Mouse (Mus musculus): ENCODE measurements around the gene Mmd.

Mmd gene

GRCm38 (mm10) chr11:90249025-90249650 is at the start of gene Mmd:
Gene Mmd (plus strand): TSS chr11:90249456.
- DNase-seq (ENCODE audit: low read depth, low spot score), result peak; percentile 96

DNA sequence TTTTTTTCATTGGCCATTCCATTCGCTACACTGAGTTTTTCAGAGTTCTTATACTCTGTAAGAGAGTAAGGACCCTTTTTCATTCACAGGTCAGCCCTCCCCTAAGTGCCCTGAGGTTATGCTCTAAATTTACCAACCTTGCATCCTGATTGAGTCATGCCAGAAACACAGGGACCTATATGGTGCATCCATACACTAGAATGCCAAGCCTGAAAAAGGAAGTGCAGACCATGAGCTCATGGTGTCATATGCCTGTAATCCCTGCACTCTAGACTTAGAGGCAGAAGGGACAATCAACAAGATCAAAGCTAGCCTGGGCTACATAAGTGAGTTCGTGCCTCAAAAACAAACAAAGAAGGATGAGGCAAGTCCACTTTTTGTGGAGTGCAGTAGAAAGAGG is 48.4 kb upstream of the Mmd start:
- no peak for DNase-seq (ENCODE audit: low read depth, low spot score)

DNA sequence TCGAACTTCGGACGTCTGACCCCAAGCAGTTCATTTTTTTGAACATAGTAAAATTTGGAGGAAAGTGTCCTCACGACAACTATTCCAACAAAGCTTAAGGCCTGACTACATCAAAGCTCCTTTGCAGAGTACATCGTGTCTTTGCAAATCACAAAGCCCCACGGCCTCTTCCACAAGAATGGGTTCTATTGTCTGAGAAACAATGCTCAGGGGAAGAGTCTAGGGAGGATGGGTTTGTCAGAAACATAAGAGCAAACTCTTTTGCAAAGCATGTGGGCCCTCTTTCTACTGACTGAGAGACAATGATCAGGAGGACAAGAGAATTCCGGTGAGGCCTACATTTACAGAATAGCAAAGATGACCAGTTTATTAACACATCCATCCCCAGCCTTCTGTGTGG is 35.0 kb upstream of the Mmd start:
- no peak for DNase-seq (ENCODE audit: low read depth, low spot score)

- DNase-seq (ENCODE audit: low read depth, low spot score), result no peak
Observed at GRCm38 (mm10) chr11:90220022-90220645, 29.1 kb upstream of the Mmd start.

DNA sequence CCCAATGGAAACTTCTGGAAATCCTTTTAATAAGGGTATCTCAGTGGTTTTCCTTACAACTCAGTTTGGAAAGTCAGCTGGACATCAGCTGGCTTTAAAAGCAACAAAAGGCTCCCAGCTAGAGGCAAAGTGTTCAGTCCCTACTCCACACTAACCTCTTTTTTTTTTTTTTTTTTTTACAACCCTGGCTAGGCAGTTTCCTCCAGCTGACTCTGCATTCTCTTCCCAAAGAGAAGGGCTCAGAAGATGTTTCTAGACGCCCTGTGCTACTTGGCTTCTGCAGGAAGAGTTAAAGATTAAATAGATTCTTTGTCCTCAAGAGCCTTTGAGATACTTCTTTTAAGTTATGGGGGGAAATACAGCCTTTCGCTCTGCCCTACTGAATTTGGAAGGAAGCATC is 28.5 kb upstream of the Mmd start:
- DNase-seq (ENCODE audit: low read depth, low spot score), result no peak

DNA sequence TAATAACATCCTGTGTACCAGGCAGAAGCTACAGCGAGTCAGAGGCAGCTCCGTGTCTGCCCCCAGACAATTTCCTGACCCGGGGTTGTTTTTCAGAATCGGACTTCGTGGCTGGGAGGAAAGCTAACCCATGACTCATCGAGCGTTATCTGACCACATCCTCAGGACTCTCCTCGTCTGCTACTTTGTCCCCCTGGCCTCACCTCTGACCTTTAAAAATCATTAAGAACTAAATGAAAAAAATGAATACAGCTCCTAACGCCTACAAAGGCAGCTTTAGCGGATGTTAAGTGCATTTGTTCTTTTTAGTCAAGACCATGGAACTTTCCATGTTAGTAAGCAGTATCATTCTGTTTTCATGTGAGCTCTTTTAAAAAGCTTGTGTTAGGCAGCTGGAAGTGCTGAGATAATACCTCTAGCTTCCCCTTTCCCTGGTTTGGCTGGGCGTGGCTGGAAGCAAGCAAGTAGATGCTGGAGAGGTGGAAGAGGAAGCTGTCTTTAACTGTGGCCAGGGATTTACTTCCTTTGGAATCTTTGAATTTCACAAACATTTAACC is 24.3 kb upstream of the Mmd start:
- no peak for DNase-seq (ENCODE audit: low read depth, low spot score)

DNA sequence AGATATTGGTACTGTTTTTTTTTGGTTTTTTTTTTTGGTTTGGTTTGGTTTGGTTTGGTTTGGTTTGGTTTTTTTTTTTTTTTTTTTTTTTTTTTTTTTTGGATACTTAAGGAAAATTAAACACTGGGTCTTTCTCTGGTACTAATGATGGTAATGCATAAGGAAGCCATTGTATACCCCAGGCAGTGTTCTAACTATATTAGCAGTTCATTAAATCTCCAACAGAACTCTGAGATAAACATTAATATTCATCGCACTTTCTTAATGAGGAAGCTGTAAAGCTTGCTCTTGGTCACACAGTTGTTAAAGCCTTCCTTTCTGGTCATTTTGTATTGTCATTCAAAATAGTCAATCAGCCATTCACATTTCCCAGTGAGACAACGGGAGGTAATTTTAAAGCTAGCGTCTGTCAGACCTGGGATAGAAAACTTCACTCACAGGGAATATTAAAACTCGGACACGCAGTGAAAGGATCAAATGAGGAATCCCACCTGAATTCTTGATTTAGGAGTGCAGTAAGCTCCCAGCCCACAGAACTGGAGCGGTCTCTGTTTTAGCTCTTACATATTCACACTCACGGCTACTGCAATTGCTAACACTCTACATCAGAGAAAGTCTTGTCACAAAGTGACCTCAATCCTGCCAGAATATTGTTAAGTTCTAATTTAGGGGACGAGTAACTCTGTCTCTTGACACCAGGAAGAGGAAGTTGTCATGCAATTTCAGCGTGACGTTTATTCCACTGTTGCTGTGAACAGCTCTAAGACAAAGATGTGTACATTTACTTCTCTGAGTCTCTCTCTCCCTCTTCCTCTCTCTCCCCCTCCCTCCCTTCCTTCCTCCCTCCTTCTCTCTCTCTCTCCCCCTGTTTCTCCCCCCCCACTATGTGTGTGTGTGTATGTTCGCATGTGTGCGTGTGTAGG is 22.0 kb upstream of the Mmd start:
- DNase-seq (ENCODE audit: low read depth, low spot score), result no peak

- DNase-seq (ENCODE audit: low read depth, low spot score), result no peak
Observed at GRCm38 (mm10) chr11:90228251-90228949, 20.9 kb upstream of the Mmd start.

- DNase-seq (ENCODE audit: low read depth, low spot score), result no peak
Observed at GRCm38 (mm10) chr11:90229800-90230199, 19.5 kb upstream of the Mmd start.

- DNase-seq (ENCODE audit: low read depth, low spot score), result no peak
Observed at GRCm38 (mm10) chr11:90230671-90231070, 18.6 kb upstream of the Mmd start.

DNA sequence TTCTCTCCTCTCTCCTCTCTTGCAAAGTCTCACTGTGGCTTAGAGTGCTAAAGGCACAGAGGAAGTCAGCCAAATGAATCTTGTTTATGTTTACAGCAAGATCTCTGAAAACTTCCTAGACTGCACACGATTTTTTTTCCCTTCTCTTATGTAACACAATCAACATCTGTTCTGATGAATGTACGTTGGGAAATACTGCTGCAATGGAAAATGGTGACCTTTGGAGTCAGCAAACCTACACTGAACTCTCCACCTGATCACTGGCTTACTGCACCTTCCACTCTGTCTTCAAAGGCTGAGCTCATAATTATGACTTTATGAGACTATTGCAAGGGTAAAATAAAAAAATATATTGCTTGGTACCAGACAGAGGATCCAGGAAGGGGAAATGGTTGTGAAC is 17.6 kb upstream of the Mmd start:
- DNase-seq (ENCODE audit: low read depth, low spot score), result no peak

- no peak for DNase-seq (ENCODE audit: low read depth, low spot score)
Observed at GRCm38 (mm10) chr11:90232685-90233084, 16.6 kb upstream of the Mmd start.

- no peak for DNase-seq (ENCODE audit: low read depth, low spot score)
Observed at GRCm38 (mm10) chr11:90235221-90235620, 14.0 kb upstream of the Mmd start.

DNA sequence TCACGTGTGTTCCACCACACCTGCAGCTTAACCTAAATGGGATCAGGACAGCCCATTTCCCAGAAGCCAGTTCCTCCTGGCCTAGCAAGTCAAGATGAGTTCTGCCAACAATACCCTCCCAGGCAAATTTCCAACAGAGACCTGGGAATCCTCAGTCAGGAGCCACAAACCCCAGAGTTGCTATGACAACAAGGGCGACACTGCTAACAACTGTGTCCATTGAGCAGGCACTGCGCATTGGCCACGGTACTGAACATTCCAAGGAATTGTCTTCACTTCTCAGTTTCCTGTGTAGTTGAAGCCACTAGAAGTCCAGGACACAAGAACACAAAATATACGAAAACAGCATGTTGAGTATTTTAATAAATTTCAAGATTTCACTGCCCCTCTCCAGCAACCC is 11.6 kb upstream of the Mmd start:
- DNase-seq (ENCODE audit: low read depth, low spot score), result no peak

DNA sequence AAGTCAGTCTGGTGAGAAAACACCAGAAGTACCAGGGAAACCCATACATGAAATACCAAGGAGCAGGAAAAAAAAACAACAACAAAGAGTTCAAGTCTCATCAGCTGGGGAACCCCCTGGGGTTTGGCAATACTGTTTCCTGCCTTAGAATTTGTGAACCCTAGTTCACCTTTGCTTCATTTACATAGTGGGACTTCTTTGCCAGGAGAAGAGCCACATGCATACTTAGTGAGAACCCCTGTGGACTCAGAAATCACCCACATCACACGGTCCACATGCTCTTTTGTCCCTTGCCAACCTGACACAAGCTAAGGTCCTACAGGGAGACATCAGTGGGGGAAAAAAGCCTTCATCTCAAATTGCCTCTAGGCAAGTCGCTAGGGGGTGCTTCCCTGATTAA is 10.6 kb upstream of the Mmd start:
- DNase-seq (ENCODE audit: low read depth, low spot score), result no peak

DNA sequence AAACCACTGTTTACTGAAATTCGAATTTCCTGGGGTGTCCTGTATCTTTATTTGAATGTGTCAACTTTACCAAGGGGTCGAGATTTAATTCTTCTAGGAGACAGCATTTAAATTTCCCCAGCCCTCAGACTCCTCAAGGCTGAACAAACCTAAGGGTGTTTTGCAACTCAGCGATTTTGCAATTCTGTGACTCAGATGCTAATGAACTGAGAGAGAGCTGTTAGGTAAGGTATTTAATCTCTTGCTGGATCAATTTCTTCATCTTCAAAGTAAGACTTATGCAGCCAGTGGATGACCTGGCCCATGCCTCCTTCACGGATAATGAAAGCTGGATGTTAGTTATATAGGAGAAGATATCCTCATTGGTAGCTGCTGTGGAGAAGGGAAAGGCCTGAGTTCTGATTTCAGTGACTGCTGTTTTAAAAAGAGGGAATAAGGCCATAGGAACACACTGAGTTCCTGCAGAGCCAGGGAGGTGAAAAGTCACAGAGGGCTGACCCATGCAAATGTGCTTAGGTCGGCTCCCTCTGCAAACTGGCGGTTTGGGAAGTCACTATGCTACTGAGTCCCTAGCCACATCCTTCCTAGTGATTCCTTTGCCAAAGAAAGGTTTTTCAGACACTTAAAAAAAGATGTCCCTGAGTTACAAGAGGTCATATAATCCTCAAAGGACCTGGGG is 8.5 kb upstream of the Mmd start:
- DNase-seq (ENCODE audit: low read depth, low spot score), result no peak

DNA sequence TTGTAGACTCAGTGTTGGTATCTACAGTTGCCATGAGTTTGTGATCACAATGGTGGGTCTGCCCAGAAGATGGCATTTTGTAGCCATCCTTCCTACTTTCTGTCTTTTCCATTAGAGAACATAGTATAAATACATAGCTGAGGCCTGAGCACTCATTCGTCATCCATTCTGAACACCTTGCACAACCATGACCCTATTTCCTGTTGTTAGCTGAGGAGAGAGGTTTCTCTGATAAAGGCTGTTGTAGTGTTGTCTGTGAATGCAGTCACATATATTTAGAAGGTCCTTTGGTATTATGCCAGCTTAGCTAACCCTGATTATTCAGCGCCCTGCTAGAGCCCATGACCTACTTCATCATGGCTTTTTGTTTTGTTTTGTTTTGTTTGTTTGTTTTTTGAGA is 7.4 kb upstream of the Mmd start:
- DNase-seq (ENCODE audit: low read depth, low spot score), result no peak

DNA sequence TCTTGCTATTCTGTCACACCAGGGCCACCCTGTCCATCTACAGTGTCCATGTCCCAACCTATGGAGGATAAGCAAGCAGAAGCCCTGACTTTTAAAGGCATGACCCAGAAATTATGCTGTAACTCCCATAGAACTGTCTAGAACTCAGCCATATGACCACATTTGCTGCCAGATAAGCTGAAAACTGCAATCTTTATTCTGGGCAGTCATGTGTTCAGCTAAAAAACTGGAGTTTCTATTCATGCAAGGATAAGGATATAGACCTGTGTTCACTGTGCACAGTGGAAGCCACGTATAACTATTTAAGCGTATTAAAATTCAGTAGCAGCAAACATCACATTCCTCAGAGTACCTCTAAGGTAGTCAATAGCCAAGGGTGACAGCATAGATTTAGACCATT is 6.0 kb upstream of the Mmd start:
- DNase-seq (ENCODE audit: low read depth, low spot score), result no peak

DNA sequence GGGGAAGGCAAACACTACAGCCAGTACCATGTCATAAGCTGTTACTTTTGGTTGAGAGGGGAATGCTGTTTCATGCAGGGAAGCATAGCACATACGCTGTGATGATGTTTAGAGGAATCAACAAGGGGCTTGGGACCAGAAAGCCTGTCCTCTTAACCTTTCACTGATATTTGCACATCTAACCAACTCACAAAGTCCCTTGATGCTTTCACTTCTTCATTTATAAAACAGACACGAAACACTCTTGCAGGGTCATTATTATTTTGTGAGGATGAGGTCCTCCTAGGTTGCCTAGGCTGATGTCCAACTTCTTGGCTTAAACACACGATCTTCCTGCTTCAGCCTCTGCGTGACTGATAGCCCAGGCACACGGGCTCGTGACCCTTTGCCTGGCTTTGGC is 3.6 kb upstream of the Mmd start:
- DNase-seq (ENCODE audit: low read depth, low spot score), result no peak

GRCm38 (mm10) chr11:90246676-90247075 is 2.6 kb upstream of the Mmd start:
- no peak for DNase-seq (ENCODE audit: low read depth, low spot score)

DNA sequence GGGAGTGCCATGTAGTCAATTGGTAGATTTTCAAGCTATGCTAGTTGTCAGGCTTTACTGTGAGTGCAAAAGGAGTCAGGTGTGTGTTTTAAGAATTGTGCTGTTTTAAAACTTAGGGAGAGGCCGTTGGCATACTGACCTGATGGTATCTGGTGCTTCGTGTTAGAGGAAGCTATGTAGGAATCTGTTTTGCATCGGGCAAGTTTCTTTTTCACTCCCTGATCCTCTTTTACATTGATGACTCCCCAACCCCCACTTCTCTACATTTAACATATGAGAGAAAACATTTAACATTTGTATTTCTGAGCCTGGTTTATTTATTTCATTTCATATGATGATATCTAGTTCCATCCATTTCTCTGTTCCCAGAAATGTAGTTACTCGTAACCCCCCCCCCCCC is 1.5 kb upstream of the Mmd start:
- no peak for DNase-seq (ENCODE audit: low read depth, low spot score)

All from retina, postnatal 7 days (tissue).